Mouse (Mus musculus) ES-E14 (cell line): Measurements from ENCODE around the gene Samd13.

ENCODE experiments used
- CHD2 ChIP-seq: IDR thresholded peaks from 2 replicates; pipeline ENCODE4 v1.6.1; 2014; ENCODE audit warnings: mild to moderate bottlenecking, low read depth, low read length, inconsistent platforms
- HCFC1 ChIP-seq: IDR thresholded peaks from 2 replicates; pipeline ENCODE4 v1.6.1; 2012; ENCODE audit warnings: low read length, inconsistent platforms, borderline replicate concordance; ENCODE audit not compliant: insufficient read depth
- MAFK ChIP-seq: IDR thresholded peaks from 2 replicates; pipeline ENCODE4 v1.6.1; 2014; ENCODE audit warnings: mild to moderate bottlenecking, low read depth, low read length, inconsistent platforms; ENCODE audit not compliant: insufficient read depth
- ZNF384 ChIP-seq: IDR thresholded peaks from 2 replicates; pipeline ENCODE4 v1.6.1; 2012; ENCODE audit warnings: low read depth, low read length, inconsistent platforms

GRCm38 (mm10) chr3:146682140-146682651, 3.2 kb downstream of the Samd13 start:
- TF ChIP-seq HCFC1: no peak
- TF ChIP-seq CHD2: no peak
- TF ChIP-seq ZNF384: no peak
- TF ChIP-seq MAFK: no peak
